Mouse (Mus musculus) heart, embryonic 14.5 days (tissue): ENCODE measurements around the gene Natd1. TPM values are rescaled to one million over a fixed set of nuclear protein-coding genes. Genes with fewer than 3 reads are reported as not detected.
"Not testable (repeated sequence)": the region's sequence is repeated elsewhere in the genome, so short reads cannot be mapped to it uniquely, and the experiment has no call there.

Source experiments
- ATAC-seq: fragments of 200-750 bp; cut with Nextera tagmentation; 2 replicates; pipeline ENCODE4 v1.8.0; 2017; ENCODE audit warnings: low read depth, moderate TSS enrichment; ENCODE audit not compliant: insufficient number of reproducible peaks, insufficient read depth, low FRiP score
- H3K27ac ChIP-seq, 2 experiments: fragments of 200-500 bp in 1 of 2; fragments of 300-500 bp in 1 of 2; sonication (generic) in 1 of 2; replicated peaks in 1 of 2; 2 replicates each; pipeline ENCODE4 v1.5.1; 2012 to 2014; ENCODE audit warnings: low read depth in 2 of 2, low read length in 2 of 2, control low read depth in 1 of 2, mild to moderate bottlenecking in 1 of 2, mixed read lengths in 1 of 2; ENCODE audit not compliant: control insufficient read depth in 1 of 2, insufficient read depth in 1 of 2
- H3K27me3 ChIP-seq: fragments of 300-500 bp; sonication (generic); 2 replicates; pipeline ENCODE4 v1.6.1; 2014; ENCODE audit warnings: mild to moderate bottlenecking, low read length, control low read depth; ENCODE audit not compliant: control insufficient read depth, insufficient read depth
- H3K36me3 ChIP-seq: fragments of 300-500 bp; sonication (generic); 2 replicates; pipeline ENCODE4 v1.6.1; 2014; ENCODE audit warnings: mild to moderate bottlenecking, control low read depth, low read length, mixed read lengths; ENCODE audit not compliant: control insufficient read depth, insufficient read depth
- H3K4me1 ChIP-seq, 2 experiments: fragments of 200-500 bp in 1 of 2; fragments of 300-500 bp in 1 of 2; sonication (generic) in 1 of 2; 2 replicates each; pipeline ENCODE4 v1.6.1; 2012 to 2014; ENCODE audit warnings: low read length in 2 of 2, control low read depth in 1 of 2, mixed read lengths in 1 of 2; ENCODE audit not compliant: control insufficient read depth in 2 of 2, insufficient read depth in 2 of 2
- H3K4me2 ChIP-seq: fragments of 300-500 bp; sonication (generic); 2 replicates; pipeline ENCODE4 v1.6.1; 2014; ENCODE audit warnings: mild to moderate bottlenecking, low read length
- H3K4me3 ChIP-seq, 2 experiments: fragments of 200-500 bp in 1 of 2; fragments of 300-500 bp in 1 of 2; sonication (generic) in 1 of 2; 2 replicates each; pipeline ENCODE4 v1.5.1; 2012 to 2014; ENCODE audit warnings: low read length in 2 of 2, mild to moderate bottlenecking in 2 of 2, control low read depth in 1 of 2, low read depth in 1 of 2, moderate library complexity in 1 of 2; ENCODE audit not compliant: control insufficient read depth in 1 of 2, insufficient read depth in 1 of 2
- H3K9ac ChIP-seq: fragments of 300-500 bp; sonication (generic); 2 replicates; pipeline ENCODE4 v1.6.1; 2014; ENCODE audit warnings: mild to moderate bottlenecking, low read length
- H3K9me3 ChIP-seq: fragments of 300-500 bp; sonication (generic); 2 replicates; pipeline ENCODE4 v1.6.1; 2016; ENCODE audit warnings: low read length, control low read depth; ENCODE audit not compliant: control insufficient read depth
- WGBS: fragments of 180-500 bp; shearing (Covaris S2); extraction: QIAGEN DNeasy Blood & Tissue Kit; methylation state at CpG from one replicate; pipeline ENCODE4 v1.1.7; 2014; 5-methylcytosine and 5-hydroxymethylcytosine counted together
- polyA plus RNA-seq: library from polyadenylated mRNA; unstranded; fragments of >200 nt; fragmentation: Nextera tagmentation; extraction: Ambion mirVana; gene quantifications from 2 replicates; pipeline ENCODE4 v1.2.1, GENCODE M21; 2014

The Natd1 gene
- polyA plus RNA-seq, 1 experiment from 2014 or later, result 20.4 TPM

DNA sequence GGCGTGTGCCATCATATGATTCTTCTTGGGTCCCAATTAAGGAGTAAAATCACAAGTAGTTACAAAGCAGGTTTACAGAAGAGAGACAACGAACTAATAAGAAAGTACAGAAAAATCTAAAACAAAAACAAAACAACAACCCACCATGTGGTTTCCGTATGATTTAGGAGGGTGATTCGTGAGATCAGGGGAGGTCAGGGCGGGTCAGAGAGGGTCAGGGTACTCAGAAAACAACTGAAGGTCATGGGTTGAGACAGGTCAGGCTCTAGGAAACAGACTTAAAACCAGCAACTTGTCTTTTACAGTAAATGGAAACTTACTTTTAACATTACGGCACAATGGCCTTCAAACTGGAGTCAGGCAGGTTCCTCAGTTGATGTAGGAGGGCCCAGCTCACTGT lies 24.3 kb downstream of the Natd1 start:
- Histone ChIP-seq H3K4me2 (no peak overlapping the region), H3K9ac (no peak overlapping the region), H3K9me3 (no peaks in the 10 kb centered on the region), H3K27ac (no peak overlapping the region), H3K27me3 (no peaks in the 10 kb centered on the region), H3K4me3 (no peak overlapping the region), H3K4me1 (peaks cover 0 to 3% of the 10 kb centered on the region in 2 experiments; a peak in 2 of 4 replicates), H3K36me3 (no peaks in the 10 kb centered on the region)
- 72% methylated on average over 6 of the region's 6 CpGs for WGBS
- ATAC-seq, result no peak

DNA sequence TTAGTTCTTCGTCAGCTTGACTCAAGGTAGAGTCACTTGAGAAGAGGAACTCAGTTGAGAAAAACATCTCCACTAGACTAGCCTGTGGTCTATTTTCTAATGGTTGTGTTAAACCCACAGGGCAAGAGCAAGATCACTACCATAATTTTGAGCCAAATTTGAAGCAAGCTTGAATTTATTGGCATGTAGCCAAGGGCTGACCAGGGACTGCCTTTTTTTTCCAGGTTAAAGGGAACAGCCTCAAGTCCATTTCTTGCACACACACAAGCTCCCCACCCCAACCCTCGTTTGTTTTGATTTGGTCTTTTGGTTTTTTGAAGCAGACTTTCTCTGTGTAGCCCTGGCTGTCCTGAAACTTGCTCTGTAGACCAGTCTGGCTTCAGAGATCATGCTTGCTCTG lies 24.7 kb downstream of the Natd1 start:
- Histone ChIP-seq H3K4me2 (no peak overlapping the region), H3K4me1 (peaks cover 0 to 3% of the 10 kb centered on the region in 2 experiments; a peak in 2 of 4 replicates), H3K27me3 (no peaks in the 10 kb centered on the region), H3K9me3 (no peaks in the 10 kb centered on the region), H3K9ac (no peak overlapping the region), H3K4me3 (no peak overlapping the region), H3K27ac (no peak overlapping the region), H3K36me3 (no peaks in the 10 kb centered on the region)
- WGBS, result 63% methylated on average over 2 of the region's 2 CpGs
- no peak for ATAC-seq

DNA sequence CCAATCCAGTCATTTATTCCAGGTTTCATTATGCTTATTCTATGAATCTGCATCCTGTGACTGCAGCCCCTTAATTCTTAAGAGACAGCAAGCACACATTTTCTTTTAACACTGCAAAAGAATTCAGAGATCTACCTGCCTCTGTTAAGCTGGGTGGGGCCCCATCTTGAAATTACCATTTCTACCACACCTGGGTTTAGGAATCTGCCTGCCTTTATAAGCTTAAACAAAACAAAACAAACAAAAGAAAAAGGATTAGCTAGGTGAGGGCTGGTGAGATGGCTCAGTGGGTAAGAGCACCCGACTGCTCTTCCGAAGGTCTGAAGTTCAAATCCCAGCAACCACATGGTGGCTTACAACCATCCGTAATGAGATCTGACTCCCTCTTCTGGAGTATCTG lies 27.6 kb downstream of the Natd1 start:
- H3K9me3 ChIP-seq, H3K4me1 ChIP-seq, H3K4me3 ChIP-seq, ATAC-seq, H3K9ac ChIP-seq, H3K27me3 ChIP-seq, H3K36me3 ChIP-seq, H3K4me2 ChIP-seq: not testable (repeated sequence)
- 83% methylated on average over 2 of the region's 3 CpGs for WGBS
- peak overlapping the region in 1 of 2 experiments; percentile 41; a peak in 1 of 4 replicates for H3K27ac ChIP-seq

GRCm38 (mm10) chr11:60882386-60882785 lies 32.2 kb downstream of the Natd1 start:
- WGBS, result 80% methylated on average over 3 of the region's 3 CpGs
- Histone ChIP-seq H3K9me3 (no peaks in the 10 kb centered on the region), H3K36me3 (peaks cover 3% of the 10 kb centered on the region; the same call in 1 of the 2 replicates), H3K27ac (no peak overlapping the region), H3K9ac (no peak overlapping the region), H3K4me3 (no peak overlapping the region), H3K4me1 (peaks cover 4 to 17% of the 10 kb centered on the region in 2 experiments), H3K27me3 (no peaks in the 10 kb centered on the region), H3K4me2 (no peak overlapping the region)
- no peak for ATAC-seq

DNA sequence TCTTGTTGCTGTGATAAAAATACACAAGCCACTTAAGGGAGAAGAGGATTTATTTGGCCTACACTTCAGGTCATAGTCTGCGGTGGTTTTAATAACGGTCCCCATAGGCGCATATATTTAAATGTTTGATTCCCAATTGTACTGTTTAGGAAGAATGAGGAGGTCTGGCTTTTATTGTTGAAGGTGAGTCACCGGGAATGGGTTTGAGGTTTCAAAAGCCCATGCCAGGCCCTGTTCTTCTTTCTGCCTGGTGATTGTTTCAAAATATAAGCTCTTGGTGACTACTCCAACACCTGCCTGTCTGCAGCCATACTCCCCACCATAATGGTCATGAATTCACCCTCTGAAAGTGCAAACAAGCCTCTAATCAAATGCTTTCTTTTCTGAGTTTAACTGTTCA lies 34.0 kb downstream of the Natd1 start:
- WGBS, result 93% methylated on average over 4 of the region's 4 CpGs

GRCm38 (mm10) chr11:60879423-60879822 lies 35.1 kb downstream of the Natd1 start:
- Histone ChIP-seq H3K27ac (peak overlapping the region; percentile 97 to 99), H3K4me3 (peak overlapping the region; percentile 86 to 99), H3K4me2 (peak overlapping the region; percentile 64), H3K9ac (peak overlapping the region; percentile 95), H3K4me1 (peaks cover 18 to 45% of the 10 kb centered on the region in 2 experiments), H3K27me3 (no peaks in the 10 kb centered on the region), H3K9me3 (no peaks in the 10 kb centered on the region), H3K36me3 (peaks cover 12% of the 10 kb centered on the region)
- ATAC-seq, result no peak
- 6% methylated on average over 11 of the region's 11 CpGs for WGBS

More for the DNA sequence above, 34.0 kb downstream of the Natd1 start:
- no peaks in the 10 kb centered on the region for H3K27me3 ChIP-seq
- no peak overlapping the region for H3K4me2 ChIP-seq
- no peak overlapping the region for H3K4me3 ChIP-seq
- H3K4me1 ChIP-seq, result peaks cover 15 to 35% of the 10 kb centered on the region in 2 experiments
- H3K36me3 ChIP-seq, result peaks cover 6% of the 10 kb centered on the region; the same call in 1 of the 2 replicates
- ATAC-seq, result no peak
- no peak overlapping the region for H3K9ac ChIP-seq
- no peaks in the 10 kb centered on the region for H3K9me3 ChIP-seq
- no peak overlapping the region for H3K27ac ChIP-seq

GRCm38 (mm10) chr11:60878675-60879294 lies 35.8 kb downstream of the Natd1 start, which contains the start of gene Tmem11:
Gene Tmem11, minus strand, starts transcription at chr11:60879272.
- Histone ChIP-seq H3K9me3 (no peaks in the 10 kb centered on the region), H3K36me3 (peaks cover 16% of the 10 kb centered on the region), H3K9ac (peak within 1 kb of the TSS; percentile 95), H3K4me3 (peak within 1 kb of the TSS; percentile 87 to 99), H3K4me2 (peak within 1 kb of the TSS; percentile 77), H3K27me3 (no peaks in the 10 kb centered on the region), H3K27ac (peak within 1 kb of the TSS; percentile 97 to 99), H3K4me1 (peaks cover 23 to 47% of the 10 kb centered on the region in 2 experiments)
- WGBS, result under 1% methylated on average over 62 of the region's 62 CpGs
- ATAC-seq, result peak; percentile 97
